Mouse (Mus musculus): Measurements from ENCODE around the gene H2-Aa.
A peak's percentile ranks its signal among the peaks of the same experiment; 100 is the strongest.
"Not testable (repeated sequence)": the region's sequence is repeated elsewhere in the genome, so short reads cannot be mapped to it uniquely, and the experiment has no call there.

Gene H2-Aa

DNA sequence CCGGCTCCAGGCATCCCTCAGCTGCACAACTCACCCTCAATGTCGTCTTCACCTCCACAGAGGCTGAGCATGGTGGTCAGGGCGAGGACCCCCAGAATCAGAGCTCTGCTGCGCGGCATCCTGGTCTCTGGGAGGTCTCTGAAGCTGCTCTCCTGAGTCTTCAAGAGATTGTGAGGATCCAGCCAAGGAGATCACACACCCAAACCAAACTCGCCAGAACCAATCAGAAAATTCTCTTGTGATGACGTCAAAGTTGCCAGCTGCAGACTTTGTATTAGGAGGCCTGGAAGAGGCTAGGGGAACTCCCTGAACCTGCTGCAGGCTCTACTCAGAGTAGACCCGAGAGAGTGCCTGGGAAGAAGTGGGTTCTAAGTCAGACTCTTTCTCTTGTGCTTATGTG lies at the start of gene H2-Aa:
H2-Aa (minus strand) TSS at position 176 of the 400 bp plus-strand sequence.
- DNase-seq (ENCODE audit: low read depth, low spot score): peak; percentile 72

GRCm38 (mm10) chr17:34331200-34331599 lies 43.6 kb upstream of the H2-Aa start:
- DNase-seq (ENCODE audit: low read depth, low spot score): no peak

- DNase-seq (ENCODE audit: low read depth, low spot score): no peak
Observed at GRCm38 (mm10) chr17:34329807-34330206, 42.2 kb upstream of the H2-Aa start.

DNA sequence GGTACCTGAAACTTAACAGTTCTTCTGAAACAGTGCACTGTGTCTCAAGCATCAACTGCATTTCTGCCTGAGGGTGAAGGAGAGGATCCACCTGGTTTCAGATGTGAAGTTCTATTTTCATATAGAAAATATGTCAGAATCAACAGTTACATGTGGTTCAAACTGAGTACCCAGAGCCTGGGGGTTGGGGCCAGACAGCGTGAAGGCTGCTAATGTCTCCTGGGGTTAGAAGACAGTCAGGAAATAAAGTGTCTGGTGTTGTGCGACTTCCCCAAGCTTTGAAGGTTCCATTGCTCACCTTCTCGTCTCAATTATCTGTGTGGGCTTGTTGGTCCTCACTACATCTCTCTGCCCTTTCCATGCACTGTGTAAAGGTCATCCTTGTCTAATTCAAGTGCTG lies 38.8 kb upstream of the H2-Aa start:
- no peak for DNase-seq (ENCODE audit: low read depth, low spot score)

GRCm38 (mm10) chr17:34325436-34325835 lies 37.8 kb upstream of the H2-Aa start, which contains the start of gene H2-Eb2:
TSS of gene H2-Eb2 (plus strand) at chr17:34325665.
- no peak for DNase-seq (ENCODE audit: low read depth, low spot score)

- DNase-seq (ENCODE audit: low read depth, low spot score): no peak
Observed at GRCm38 (mm10) chr17:34317275-34317674, 29.7 kb upstream of the H2-Aa start.

DNA sequence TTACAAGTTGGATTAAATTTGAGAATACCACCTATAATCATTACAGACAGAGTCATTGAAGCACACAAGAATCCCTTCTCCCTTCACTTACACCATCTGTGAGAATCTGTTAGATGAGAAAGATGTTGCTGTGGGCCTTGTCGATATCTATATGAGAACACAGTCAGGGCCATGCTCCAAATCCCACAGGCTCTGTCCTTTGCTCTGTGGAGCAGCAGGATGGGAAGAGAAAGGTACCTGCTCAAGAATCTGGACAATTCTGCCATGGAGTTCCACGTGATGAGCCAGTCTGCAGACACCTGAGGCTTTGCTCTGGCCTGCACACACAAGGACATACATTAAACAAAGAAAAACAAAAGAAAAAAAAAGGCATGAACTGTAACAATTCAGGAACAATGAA lies 29.1 kb upstream of the H2-Aa start:
- DNase-seq (ENCODE audit: low read depth, low spot score): no peak

DNA sequence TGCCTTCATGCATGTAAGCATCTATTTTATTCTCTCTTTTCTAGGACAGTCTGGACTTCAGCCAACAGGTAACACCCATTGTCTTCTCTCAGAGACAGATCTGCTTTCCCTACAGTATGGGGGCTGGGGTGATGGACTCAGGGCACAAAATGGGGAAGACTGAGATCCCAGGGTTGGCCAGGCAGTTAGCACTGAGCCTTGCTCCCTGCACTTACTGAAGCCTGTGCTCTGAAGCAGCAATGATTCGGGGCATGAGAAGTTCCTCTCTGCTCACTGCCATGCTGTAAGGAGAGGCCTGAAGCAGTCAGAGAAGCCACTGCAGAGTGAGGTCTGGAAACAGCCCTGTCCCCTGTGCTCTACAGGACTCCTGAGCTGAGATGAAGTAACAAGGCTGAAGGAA lies 27.9 kb upstream of the H2-Aa start:
- no peak for DNase-seq (ENCODE audit: low read depth, low spot score)

- DNase-seq (ENCODE audit: low read depth, low spot score): no peak
Observed at GRCm38 (mm10) chr17:34314286-34314685, 26.7 kb upstream of the H2-Aa start.

DNA sequence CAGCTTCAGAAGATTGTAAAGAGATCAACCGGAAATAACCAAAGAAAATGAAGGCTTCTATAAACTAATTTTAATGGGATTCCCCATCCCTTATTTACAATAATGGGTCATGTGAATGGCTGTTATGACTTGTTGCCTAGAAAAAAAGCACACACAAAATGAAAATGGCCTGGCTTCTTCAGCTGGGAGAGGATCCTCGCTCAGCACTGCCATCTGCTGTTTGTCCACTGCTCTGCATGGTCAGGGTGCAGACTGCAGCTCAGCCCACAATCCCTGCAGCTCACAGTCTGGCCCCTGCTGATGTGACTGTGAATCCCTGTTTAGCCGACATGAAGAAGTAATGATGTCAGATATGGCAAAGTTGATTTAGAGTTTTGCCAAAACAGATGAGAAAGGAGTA lies 25.8 kb upstream of the H2-Aa start:
- DNase-seq (ENCODE audit: low read depth, low spot score): peak; percentile 56

DNA sequence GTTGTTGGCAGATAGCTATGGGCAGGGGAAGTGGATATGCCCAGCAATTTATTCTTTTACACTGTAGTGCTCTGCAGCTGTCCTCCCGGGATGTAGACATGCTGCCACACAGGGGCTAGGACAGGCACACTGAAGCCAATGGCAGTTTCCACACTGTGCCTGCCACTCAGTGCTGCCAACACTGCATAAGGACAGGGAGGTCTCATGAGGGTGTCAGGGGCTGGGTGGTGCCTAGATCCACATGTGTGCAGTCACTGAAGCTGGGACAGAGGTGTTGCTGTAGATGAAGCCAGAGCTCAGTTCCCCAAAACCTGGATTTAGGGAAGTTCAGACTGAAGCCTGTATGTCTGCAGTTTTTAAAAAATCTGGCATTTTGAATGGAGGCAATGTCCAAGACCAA lies 24.6 kb upstream of the H2-Aa start:
- no peak for DNase-seq (ENCODE audit: low read depth, low spot score)

- DNase-seq (ENCODE audit: low read depth, low spot score): not testable (repeated sequence)
Observed at GRCm38 (mm10) chr17:34310526-34310925, 22.9 kb upstream of the H2-Aa start.

DNA sequence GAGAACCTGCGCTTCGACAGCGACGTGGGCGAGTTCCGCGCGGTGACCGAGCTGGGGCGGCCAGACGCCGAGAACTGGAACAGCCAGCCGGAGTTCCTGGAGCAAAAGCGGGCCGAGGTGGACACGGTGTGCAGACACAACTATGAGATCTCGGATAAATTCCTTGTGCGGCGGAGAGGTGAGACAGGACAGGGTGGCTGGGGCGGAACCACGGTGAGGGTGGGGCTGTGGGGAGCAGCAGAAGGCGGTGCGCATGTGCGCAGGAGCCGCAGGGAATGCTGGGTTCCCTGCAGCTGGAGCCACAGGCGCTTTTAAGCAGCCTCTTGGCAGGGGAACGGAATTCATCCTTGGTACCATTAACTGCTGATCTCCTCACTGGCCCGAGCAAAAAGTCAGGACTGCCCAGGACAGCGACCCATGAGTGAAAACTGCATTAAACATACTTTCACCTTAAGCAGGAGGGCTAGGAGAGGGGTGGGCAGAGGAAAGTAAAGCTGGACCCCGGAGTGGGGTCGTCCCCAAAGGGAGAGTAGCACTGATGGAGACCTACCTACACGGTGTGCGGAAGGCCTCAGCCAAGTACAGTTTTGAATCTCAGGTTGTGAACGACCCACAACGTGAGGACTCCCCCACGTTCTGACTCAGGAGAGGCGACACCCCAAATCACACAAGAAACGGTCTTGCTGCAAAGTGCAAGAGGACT lies 22.2 kb upstream of the H2-Aa start:
- DNase-seq (ENCODE audit: low read depth, low spot score): peak; percentile 52

- DNase-seq (ENCODE audit: low read depth, low spot score): no peak
Observed at GRCm38 (mm10) chr17:34309225-34309624, 21.6 kb upstream of the H2-Aa start.

GRCm38 (mm10) chr17:34308161-34308560 lies 20.5 kb upstream of the H2-Aa start:
- DNase-seq (ENCODE audit: low read depth, low spot score): no peak

- DNase-seq (ENCODE audit: low read depth, low spot score): no peak
Observed at GRCm38 (mm10) chr17:34307216-34307615, 19.6 kb upstream of the H2-Aa start.

- no peak for DNase-seq (ENCODE audit: low read depth, low spot score)
Observed at GRCm38 (mm10) chr17:34306407-34306806, 18.8 kb upstream of the H2-Aa start.

DNA sequence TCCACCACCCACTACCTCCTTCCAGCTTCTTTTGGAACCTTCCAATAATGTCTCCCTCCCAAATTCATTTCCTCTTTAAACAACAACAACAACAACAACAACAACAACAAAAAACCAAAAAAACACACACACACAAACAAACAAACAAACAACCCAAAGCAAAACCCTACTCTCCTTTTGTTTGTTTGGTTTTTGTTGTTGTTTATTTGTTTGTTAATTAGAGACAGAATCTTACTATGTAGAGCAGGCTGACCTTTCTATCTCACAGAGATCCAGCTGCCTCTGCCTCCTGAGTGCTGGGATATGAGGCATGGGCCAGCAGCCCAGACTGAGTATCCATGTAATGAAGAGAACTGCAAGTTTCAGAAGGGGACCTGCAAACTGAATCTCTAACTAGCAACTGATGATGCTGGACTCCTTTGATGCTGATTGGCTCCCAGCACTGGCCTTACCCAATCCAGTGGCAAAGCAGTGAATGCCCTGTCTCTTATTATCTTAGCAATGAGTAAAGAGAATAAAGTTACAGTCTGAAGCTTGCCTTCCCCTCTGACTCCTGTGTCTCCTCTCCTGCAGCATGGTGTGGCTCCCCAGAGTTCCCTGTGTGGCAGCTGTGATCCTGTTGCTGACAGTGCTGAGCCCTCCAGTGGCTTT lies 17.9 kb upstream of the H2-Aa start, which contains the start of gene H2-Eb1:
H2-Eb1 (plus strand) TSS at position 488 of the 651 bp plus-strand sequence.
- DNase-seq (ENCODE audit: low read depth, low spot score): peak; percentile 71

- peak; percentile 52 for DNase-seq (ENCODE audit: low read depth, low spot score)
Observed at GRCm38 (mm10) chr17:34304751-34305150, 17.1 kb upstream of the H2-Aa start.

DNA sequence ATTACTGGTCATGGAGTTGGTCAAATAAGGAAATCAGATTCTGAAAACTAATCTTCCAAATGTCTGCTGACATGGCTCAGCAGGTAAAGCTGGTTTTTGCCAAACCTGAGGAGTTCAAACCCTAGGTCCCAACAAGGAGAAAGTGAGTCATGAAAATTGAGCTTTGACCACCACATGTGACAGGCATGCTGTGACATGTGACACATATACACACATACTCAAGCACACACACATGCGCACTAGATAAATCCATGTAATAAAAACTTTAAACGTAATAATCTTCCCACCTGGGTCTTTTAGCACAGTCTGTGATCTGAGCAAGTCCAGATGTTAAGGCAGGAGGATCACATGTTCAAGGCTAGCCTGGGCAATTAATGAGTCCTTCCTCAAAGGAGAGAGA lies 16.2 kb upstream of the H2-Aa start:
- no peak for DNase-seq (ENCODE audit: low read depth, low spot score)

- DNase-seq (ENCODE audit: low read depth, low spot score): no peak
Observed at GRCm38 (mm10) chr17:34301670-34302190, 14.1 kb upstream of the H2-Aa start.

- no peak for DNase-seq (ENCODE audit: low read depth, low spot score)
Observed at GRCm38 (mm10) chr17:34300691-34301566, 13.3 kb upstream of the H2-Aa start.
